Mouse (Mus musculus): ENCODE measurements around the gene Xrcc6. TPM values are rescaled to one million over a fixed set of nuclear protein-coding genes. Genes with fewer than 3 reads are reported as not detected.
A peak's percentile ranks its signal among the peaks of the same experiment; 100 is the strongest.

Xrcc6 gene
- polyA plus RNA-seq, 1 experiment from 2014 or later, result 77.5 TPM

DNA sequence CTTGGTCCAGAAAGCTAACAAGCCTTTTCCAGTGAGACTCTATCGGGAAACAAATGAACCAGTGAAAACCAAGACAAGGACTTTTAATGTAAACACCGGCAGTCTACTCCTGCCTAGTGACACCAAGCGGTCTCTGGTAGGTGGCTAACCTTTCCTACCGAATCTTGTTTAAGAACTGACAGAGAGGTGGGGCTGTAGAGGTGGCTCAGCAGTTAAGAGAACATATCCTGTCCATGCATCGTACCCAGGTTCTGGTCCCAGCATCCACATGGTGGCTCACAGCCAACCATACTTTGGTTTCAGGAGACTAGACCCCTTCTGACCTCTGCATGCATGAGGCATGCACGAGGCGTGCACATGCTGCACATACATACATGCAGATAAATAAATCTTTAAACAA is 39.6 kb downstream of the Xrcc6 start:
- H3K4me3 ChIP-seq (replicated peaks), result no peak overlapping the region
- no peak overlapping the region for H3K9ac ChIP-seq
- H3K4me1 ChIP-seq (replicated peaks), result peaks cover 4% of the 10 kb centered on the region; the same call in 1 of the 2 replicates
- no peaks in the 10 kb centered on the region for H3K9me3 ChIP-seq (replicated peaks)
- no peak overlapping the region for H3K4me2 ChIP-seq
- no peak overlapping the region for H3K27ac ChIP-seq
- H3K36me3 ChIP-seq, result peaks cover 98% of the 10 kb centered on the region
- ATAC-seq (ENCODE audit: low read depth), result no peak
- H3K27me3 ChIP-seq, result no peaks in the 10 kb centered on the region
- 88% methylated on average over 7 of the region's 7 CpGs for WGBS (ENCODE audit: insufficient replicate concordance)
- DNase-seq, result no peak

GRCm38 (mm10) chr15:82027726-82028125 is 40.1 kb downstream of the Xrcc6 start:
- Histone ChIP-seq H3K9me3 (replicated peaks) (no peaks in the 10 kb centered on the region), H3K4me2 (no peak overlapping the region), H3K36me3 (peaks cover 98% of the 10 kb centered on the region), H3K27me3 (no peaks in the 10 kb centered on the region), H3K27ac (no peak overlapping the region), H3K4me3 (replicated peaks) (no peak overlapping the region), H3K4me1 (replicated peaks) (peaks cover 4% of the 10 kb centered on the region; the same call in 1 of the 2 replicates), H3K9ac (no peak overlapping the region)
- DNase-seq (no peak), ATAC-seq (ENCODE audit: low read depth) (no peak)
- WGBS (ENCODE audit: insufficient replicate concordance), result 87% methylated on average over 7 of the region's 7 CpGs

DNA sequence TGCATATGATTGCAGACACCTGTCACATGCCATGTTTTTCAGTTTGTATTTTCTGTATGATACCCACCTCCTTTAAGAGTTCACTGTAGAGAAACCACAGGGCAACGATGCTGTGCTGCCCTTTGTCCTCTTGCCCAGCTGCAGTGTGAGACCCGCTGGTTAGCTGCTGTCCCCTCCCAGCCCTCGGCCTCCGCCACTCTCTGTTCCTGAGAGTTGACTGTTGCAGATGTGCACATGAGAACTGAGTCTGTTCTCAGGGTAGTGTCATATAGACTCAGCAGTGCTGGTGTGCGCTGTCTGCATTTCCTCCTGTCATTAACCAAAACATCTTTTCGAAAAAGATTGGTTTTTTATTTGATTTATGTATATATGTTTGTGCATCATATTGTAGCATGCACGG is 44.8 kb downstream of the Xrcc6 start:
- Histone ChIP-seq H3K9ac (no peak overlapping the region), H3K4me2 (no peak overlapping the region), H3K4me3 (replicated peaks) (no peak overlapping the region), H3K27me3 (no peaks in the 10 kb centered on the region), H3K27ac (no peak overlapping the region), H3K4me1 (replicated peaks) (peaks cover 4% of the 10 kb centered on the region; the same call in 1 of the 2 replicates), H3K9me3 (replicated peaks) (no peaks in the 10 kb centered on the region), H3K36me3 (peaks cover 93% of the 10 kb centered on the region)
- ATAC-seq (ENCODE audit: low read depth) (no peak), DNase-seq (no peak)
- 80% methylated on average over 7 of the region's 7 CpGs for WGBS (ENCODE audit: insufficient replicate concordance)

- peaks cover 4% of the 10 kb centered on the region; the same call in 1 of the 2 replicates for H3K4me1 ChIP-seq (replicated peaks)
- no peaks in the 10 kb centered on the region for H3K9me3 ChIP-seq (replicated peaks)
- H3K27ac ChIP-seq, result no peak within 1 kb of the TSS
- DNase-seq, result no peak
- 85% methylated on average over 4 of the region's 4 CpGs for WGBS (ENCODE audit: insufficient replicate concordance)
- ATAC-seq (ENCODE audit: low read depth), result no peak
- H3K36me3 ChIP-seq, result peaks cover 94% of the 10 kb centered on the region
- H3K4me2 ChIP-seq, result no peak within 1 kb of the TSS
- no peak within 1 kb of the TSS for H3K9ac ChIP-seq
- H3K27me3 ChIP-seq, result no peaks in the 10 kb centered on the region
- no peak within 1 kb of the TSS for H3K4me3 ChIP-seq (replicated peaks)
Observed at GRCm38 (mm10) chr15:82033762-82034161, 46.1 kb downstream of the Xrcc6 start, which contains the start of gene Desi1. Desi1 (minus strand) TSS chr15:82033862.

- Histone ChIP-seq H3K4me1 (replicated peaks) (no peaks in the 10 kb centered on the region), H3K36me3 (peaks cover 93% of the 10 kb centered on the region), H3K9me3 (replicated peaks) (no peaks in the 10 kb centered on the region), H3K9ac (no peak overlapping the region), H3K4me2 (no peak overlapping the region), H3K4me3 (replicated peaks) (no peak overlapping the region), H3K27ac (no peak overlapping the region), H3K27me3 (no peaks in the 10 kb centered on the region)
- DNase-seq, result peak; percentile 29
- no peak for ATAC-seq (ENCODE audit: low read depth)
- WGBS (ENCODE audit: insufficient replicate concordance), result 68% methylated on average over 12 of the region's 12 CpGs
Observed at GRCm38 (mm10) chr15:82035904-82036689, 48.5 kb downstream of the Xrcc6 start.

DNA sequence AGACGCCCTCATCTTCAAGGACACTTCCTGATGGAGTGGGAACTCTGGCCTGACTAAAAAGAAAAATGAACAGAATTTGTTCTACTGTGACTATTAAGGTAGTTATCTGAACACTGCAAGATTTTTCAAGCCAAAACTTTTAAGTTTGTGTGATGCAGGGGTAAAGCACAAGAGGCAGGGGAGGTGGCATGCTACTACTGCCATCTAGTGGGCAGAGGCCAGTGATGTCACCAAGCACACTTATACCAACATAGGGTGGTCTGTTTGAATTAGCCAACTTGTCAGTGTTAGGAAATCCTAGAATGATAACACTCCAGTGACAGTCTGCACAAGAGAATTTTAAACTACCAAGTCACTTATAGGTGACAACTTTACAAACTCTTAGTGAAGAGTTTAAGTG is 53.0 kb downstream of the Xrcc6 start:
- ATAC-seq (ENCODE audit: low read depth) (peak; percentile 58; the same call in 1 of the 2 replicates), DNase-seq (peak; percentile 23)
- H3K4me3 ChIP-seq (replicated peaks), result no peak overlapping the region
- no peak overlapping the region for H3K27ac ChIP-seq
- H3K36me3 ChIP-seq, result peaks cover 80% of the 10 kb centered on the region
- H3K9me3 ChIP-seq (replicated peaks), result no peaks in the 10 kb centered on the region
- H3K9ac ChIP-seq, result no peak overlapping the region
- H3K27me3 ChIP-seq, result no peaks in the 10 kb centered on the region
- H3K4me1 ChIP-seq (replicated peaks), result peaks cover 17% of the 10 kb centered on the region
- no peak overlapping the region for H3K4me2 ChIP-seq
- 80% methylated on average over 1 of the region's 1 CpGs for WGBS (ENCODE audit: insufficient replicate concordance)

- H3K27ac ChIP-seq, result no peak overlapping the region
- no peak for DNase-seq
- peaks cover 45% of the 10 kb centered on the region for H3K36me3 ChIP-seq
- H3K27me3 ChIP-seq, result peaks cover 6% of the 10 kb centered on the region; the same call in 1 of the 2 replicates
- no peaks in the 10 kb centered on the region for H3K9me3 ChIP-seq (replicated peaks)
- no peak overlapping the region for H3K4me3 ChIP-seq (replicated peaks)
- 94% methylated on average over 7 of the region's 7 CpGs for WGBS (ENCODE audit: insufficient replicate concordance)
- peak overlapping the region; percentile 27; the same call in 1 of the 2 replicates for H3K9ac ChIP-seq
- H3K4me2 ChIP-seq, result peak overlapping the region; percentile 28
- ATAC-seq (ENCODE audit: low read depth), result no peak
- H3K4me1 ChIP-seq (replicated peaks), result peaks cover 37% of the 10 kb centered on the region
Observed at GRCm38 (mm10) chr15:82044166-82044784, 56.6 kb downstream of the Xrcc6 start.

GRCm38 (mm10) chr15:82046246-82046891 is 58.7 kb downstream of the Xrcc6 start:
- under 1% methylated on average over 26 of the region's 26 CpGs for WGBS (ENCODE audit: insufficient replicate concordance)
- Histone ChIP-seq H3K4me3 (replicated peaks) (peak overlapping the region; percentile 99), H3K4me2 (peak overlapping the region; percentile 90), H3K9me3 (replicated peaks) (no peaks in the 10 kb centered on the region), H3K9ac (peak overlapping the region; percentile 99), H3K27ac (peak overlapping the region; percentile 91), H3K4me1 (replicated peaks) (peaks cover 37% of the 10 kb centered on the region), H3K36me3 (peaks cover 27% of the 10 kb centered on the region), H3K27me3 (peaks cover 17% of the 10 kb centered on the region)
- peak; percentile 8 for DNase-seq
- peak; percentile 49 for ATAC-seq (ENCODE audit: low read depth)

- Histone ChIP-seq H3K4me3 (replicated peaks) (peak within 1 kb of the TSS; percentile 99), H3K9me3 (replicated peaks) (no peaks in the 10 kb centered on the region), H3K36me3 (peaks cover 24% of the 10 kb centered on the region), H3K27me3 (peaks cover 17% of the 10 kb centered on the region), H3K27ac (peak within 1 kb of the TSS; percentile 91), H3K4me2 (peak within 1 kb of the TSS; percentile 90), H3K4me1 (replicated peaks) (peaks cover 37% of the 10 kb centered on the region), H3K9ac (peak within 1 kb of the TSS; percentile 99)
- ATAC-seq (ENCODE audit: low read depth), result peak; percentile 84
- DNase-seq, result peak; percentile 84
- under 1% methylated on average over 74 of the region's 74 CpGs for WGBS (ENCODE audit: insufficient replicate concordance)
Observed at GRCm38 (mm10) chr15:82047080-82047883, 59.6 kb downstream of the Xrcc6 start, which contains the start of gene Snu13. Snu13 (minus strand) TSS chr15:82047598.

- DNase-seq (no peak), ATAC-seq (ENCODE audit: low read depth) (no peak)
- H3K4me1 ChIP-seq (replicated peaks), result peaks cover 7% of the 10 kb centered on the region
- no peak overlapping the region for H3K9ac ChIP-seq
- no peaks in the 10 kb centered on the region for H3K36me3 ChIP-seq
- H3K4me2 ChIP-seq, result no peak overlapping the region
- H3K27ac ChIP-seq, result no peak overlapping the region
- 52% methylated on average over 5 of the region's 5 CpGs for WGBS (ENCODE audit: insufficient replicate concordance)
- no peak overlapping the region for H3K4me3 ChIP-seq (replicated peaks)
- no peaks in the 10 kb centered on the region for H3K9me3 ChIP-seq (replicated peaks)
- peaks cover 22% of the 10 kb centered on the region for H3K27me3 ChIP-seq
Observed at GRCm38 (mm10) chr15:82052544-82052943, 64.9 kb downstream of the Xrcc6 start.
